Mouse (Mus musculus) Patski (cell line): ENCODE measurements around the gene Zscan26. TPM values are rescaled to one million over a fixed set of nuclear protein-coding genes. Genes with fewer than 3 reads are reported as not detected.
"Not testable (repeated sequence)": the region's sequence is repeated elsewhere in the genome, so short reads cannot be mapped to it uniquely, and the experiment has no call there.

Experiments
- ATAC-seq: fragments of 100-300 bp; one replicate; pipeline ENCODE4 v1.8.0; 2021
- CTCF ChIA-PET: fragments of 350-600 bp; sonication (Branson Sonifier 250); formaldehyde crosslinking; loops from one replicate; lab custom pipeline; 2022; ENCODE audit warnings: inconsistent platforms; lab: Charles Lee
- POLR2A ChIA-PET: fragments of 350-600 bp; sonication (Branson Sonifier 250); formaldehyde crosslinking; loops from one replicate; lab custom pipeline; 2022; ENCODE audit warnings: antibody characterized with exemption, inconsistent platforms; lab: Charles Lee
- DNase-seq: peaks from one replicate; pipeline ENCODE4 v3.0.0-alpha.2; 2011; ENCODE audit warnings: low read depth, low spot score
- H3K27me3 ChIP-seq: fragments of 371-371 bp; one replicate; pipeline ENCODE4 v1.5.1; 2021
- CTCF ChIP-seq: fragments of 100-300 bp; IDR thresholded peaks from one replicate; pipeline ENCODE4 v1.5.1; 2021
- in situ Hi-C: fragments of 300-500 bp; cut with MboI; formaldehyde crosslinking; loops from 3 replicates; pipeline ENCODE4 v1.11.1; 2018; ENCODE audit warnings: low pct_unique_long_range_greater_than_20kb, mixed read lengths
- polyA plus RNA-seq: library from polyadenylated mRNA; unstranded; gene quantifications from one replicate; pipeline ENCODE4 v1.2.3, GENCODE M21; 2021

Zscan26 gene
- polyA plus RNA-seq, 1 experiment from 2014 or later = 25.5 TPM

GRCm38 (mm10) chr13:21407969-21408804 is 45.3 kb downstream of the Zscan26 start:
- no peak for TF ChIP-seq CTCF
- no peaks in the 10 kb centered on the region for H3K27me3 ChIP-seq
- CTCF ChIA-PET = interaction anchor here (0.9 kb wide), 1 partner anchor 8 kb away, joined by 3 read pairs; no protein-coding TSS in a partner anchor
- in situ Hi-C loops = loop anchor here (10.0 to 25.0 kb wide), 2 partner anchors 47 to 629 kb away; partner anchors contain the start of genes Hist1h2ag, Hist1h2ah, Hist1h2bj and Hist1h2bk
- ATAC-seq = peak; percentile 93
- no peak for DNase-seq
- POLR2A ChIA-PET = interaction anchor here (0.6 kb wide), 1 partner anchor 199 kb away, joined by 3 read pairs; no protein-coding TSS in a partner anchor

- DNase-seq (no peak), ATAC-seq (no peak)
- POLR2A ChIA-PET = no interaction called here
- no peak for TF ChIP-seq CTCF
- no peaks in the 10 kb centered on the region for H3K27me3 ChIP-seq
- CTCF ChIA-PET = interaction anchor here (1.0 kb wide), 1 partner anchor 43 kb away, joined by 3 read pairs; no protein-coding TSS in a partner anchor
- in situ Hi-C loops = loop anchor here (10.0 to 25.0 kb wide), 2 partner anchors 47 to 630 kb away; partner anchors contain the start of genes Hist1h2ag, Hist1h2ah, Hist1h2bj and Hist1h2bk
Observed at GRCm38 (mm10) chr13:21407341-21407740, 46.2 kb downstream of the Zscan26 start.

- ATAC-seq = peak; percentile 5
- no peak for DNase-seq
- in situ Hi-C loops = loop anchor here (5.0 to 25.0 kb wide), 3 partner anchors 52 to 634 kb away; partner anchors contain the start of genes Hist1h2ag, Hist1h2ah, Hist1h2bj and Hist1h2bk
- CTCF ChIA-PET = interaction anchor here (2.2 kb wide), 1 partner anchor 13 kb away, joined by 10 read pairs; no protein-coding TSS in a partner anchor
- TF ChIP-seq CTCF = no peak
- POLR2A ChIA-PET = interaction anchor here (1.0 to 2.3 kb wide), 2 partner anchors 50 to 108 kb away, joined by 3 to 9 read pairs; partner anchors contain the start of gene Zscan26
- H3K27me3 ChIP-seq = no peaks in the 10 kb centered on the region
Observed at GRCm38 (mm10) chr13:21402848-21403247, 50.7 kb downstream of the Zscan26 start.

- in situ Hi-C loops = loop anchor here (5.0 to 25.0 kb wide), 3 partner anchors 52 to 635 kb away; partner anchors contain the start of genes Hist1h2ag, Hist1h2ah, Hist1h2bj and Hist1h2bk
- DNase-seq (no peak), ATAC-seq (peak; percentile 74)
- TF ChIP-seq CTCF = no peak
- ChIA-PET CTCF (interaction anchor here (2.2 kb wide), 1 partner anchor 14 kb away, joined by 10 read pairs; no protein-coding TSS in a partner anchor), POLR2A (interaction anchor here (1.0 to 2.3 kb wide), 2 partner anchors 51 to 108 kb away, joined by 3 to 9 read pairs; partner anchors contain the start of gene Zscan26)
- no peaks in the 10 kb centered on the region for H3K27me3 ChIP-seq
Observed at GRCm38 (mm10) chr13:21402287-21402846, 51.2 kb downstream of the Zscan26 start, which contains the start of gene Zkscan3. TSS of gene Zkscan3 (minus strand) at chr13:21402755.

- DNase-seq = no peak
- ChIA-PET POLR2A (interaction anchor here (0.6 to 2.3 kb wide), 3 partner anchors 36 to 53 kb away, joined by 3 to 9 read pairs (median 5); partner anchors contain the start of gene Zscan26), CTCF (interaction anchor here (0.7 to 0.9 kb wide), 2 partner anchors 11 to 23 kb away, joined by 3 read pairs; no protein-coding TSS in a partner anchor)
- in situ Hi-C loops = loop anchor here (5.0 to 25.0 kb wide), 3 partner anchors 53 to 636 kb away; partner anchors contain the start of genes Hist1h2ag, Hist1h2ah, Hist1h2bj and Hist1h2bk
- no peak for ATAC-seq
- no peaks in the 10 kb centered on the region for H3K27me3 ChIP-seq
- TF ChIP-seq CTCF = no peak
Observed at GRCm38 (mm10) chr13:21401636-21402286, 51.8 kb downstream of the Zscan26 start.

GRCm38 (mm10) chr13:21401166-21401565 is 52.4 kb downstream of the Zscan26 start:
- no peak for TF ChIP-seq CTCF
- ChIA-PET CTCF (interaction anchor here (0.7 to 0.9 kb wide), 2 partner anchors 11 to 22 kb away, joined by 3 read pairs; no protein-coding TSS in a partner anchor), POLR2A (interaction anchor here (0.6 to 0.7 kb wide), 4 partner anchors 36 to 124 kb away, joined by 3 to 5 read pairs (median 4); no protein-coding TSS in a partner anchor)
- ATAC-seq (no peak), DNase-seq (no peak)
- no peaks in the 10 kb centered on the region for H3K27me3 ChIP-seq
- in situ Hi-C loops = loop anchor here (5.0 to 25.0 kb wide), 3 partner anchors 54 to 636 kb away; partner anchors contain the start of genes Hist1h2ag, Hist1h2ah, Hist1h2bj and Hist1h2bk

- no peak for TF ChIP-seq CTCF
- in situ Hi-C loops = no loop called here
- POLR2A ChIA-PET = no interaction called here
- CTCF ChIA-PET = interaction anchor here (2.8 kb wide), 1 partner anchor 9 kb away, joined by 11 read pairs; no protein-coding TSS in a partner anchor
- DNase-seq = no peak
- H3K27me3 ChIP-seq = no peaks in the 10 kb centered on the region
- no peak for ATAC-seq
Observed at GRCm38 (mm10) chr13:21397486-21397885, 56.0 kb downstream of the Zscan26 start.

DNA sequence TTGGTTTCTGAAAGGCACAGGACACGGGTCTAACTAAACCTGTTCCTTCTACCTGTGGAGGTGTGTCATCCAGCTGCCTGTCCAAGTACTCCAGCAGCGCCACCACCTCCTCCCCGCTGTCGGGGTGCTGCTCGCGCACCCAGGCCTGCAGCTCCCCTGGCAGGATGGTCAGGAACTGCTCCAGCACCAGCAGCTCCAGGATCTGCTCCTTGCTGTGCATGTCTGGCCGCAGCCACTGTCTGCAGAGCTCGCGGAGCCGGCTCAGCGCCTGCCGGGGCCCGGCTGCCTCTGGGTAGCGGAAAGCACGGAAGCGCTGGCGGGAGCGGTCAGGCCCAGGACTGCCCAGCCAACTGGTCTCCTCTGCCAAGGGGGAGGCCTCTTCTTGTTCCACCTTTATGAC is 57.5 kb downstream of the Zscan26 start:
- in situ Hi-C loops, H3K27me3 ChIP-seq, POLR2A ChIA-PET, DNase-seq: not testable (repeated sequence)
- CTCF ChIA-PET = interaction anchor here (1.8 to 2.8 kb wide), 2 partner anchors 8 to 20 kb away, joined by 3 to 11 read pairs; no protein-coding TSS in a partner anchor
- ATAC-seq = peak; percentile 67

DNA sequence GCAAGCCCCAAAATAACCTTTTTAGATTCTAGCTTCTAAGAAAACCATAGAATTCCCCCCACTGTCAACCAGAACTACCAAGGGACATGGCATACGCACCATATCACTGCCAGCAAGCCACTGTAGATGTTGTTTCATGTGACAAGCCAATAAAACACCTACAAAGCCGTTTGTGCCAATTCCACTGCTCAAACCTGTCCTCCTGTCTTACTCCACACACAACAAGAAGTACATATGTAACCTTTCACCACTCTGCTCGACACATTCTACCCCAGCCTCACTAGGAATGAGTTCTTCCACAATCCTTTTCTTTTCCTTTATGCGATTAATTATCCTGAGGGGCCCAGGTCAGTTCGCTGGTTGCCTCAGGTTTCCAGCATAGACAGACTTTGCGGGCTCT is 57.9 kb downstream of the Zscan26 start:
- ATAC-seq (no peak), DNase-seq (no peak)
- no peak for TF ChIP-seq CTCF
- POLR2A ChIA-PET = no interaction called here
- CTCF ChIA-PET = interaction anchor here (1.8 kb wide), 1 partner anchor 20 kb away, joined by 3 read pairs; no protein-coding TSS in a partner anchor
- in situ Hi-C loops = no loop called here
- no peaks in the 10 kb centered on the region for H3K27me3 ChIP-seq
